Mouse (Mus musculus) gastrocnemius, adult 18-20 months (tissue): ENCODE results near the gene Orai2. TPM values are rescaled to one million over a fixed set of nuclear protein-coding genes. Genes with fewer than 3 reads are reported as not detected.
"Not testable (repeated sequence)": the region's sequence is repeated elsewhere in the genome, so short reads cannot be mapped to it uniquely, and the experiment has no call there.

ENCODE experiments used
- DNase-seq: peaks from one replicate; pipeline ENCODE4 v3.0.0; 2021; ENCODE audit warnings: low spot score
- total RNA-seq, 2 experiments: library from RNA; stranded (reverse); gene quantifications; 2 replicates each; pipeline ENCODE4 v1.2.3; 2021

Orai2 gene
- total RNA-seq, 2 experiments from 2014 or later = 0.55 to 0.64 TPM

- no peak for DNase-seq
Measured at GRCm38 (mm10) chr5:136173606-136174463, 3.3 kb upstream of the Orai2 start.

GRCm38 (mm10) chr5:136172939-136173338, 2.4 kb upstream of the Orai2 start:
- DNase-seq = no peak

GRCm38 (mm10) chr5:136171363-136172341, 1.1 kb upstream of the Orai2 start:
- DNase-seq = no peak

- DNase-seq = no peak
Measured at GRCm38 (mm10) chr5:136169626-136170511, 644 bp downstream of the Orai2 start.

GRCm38 (mm10) chr5:136168071-136168470, 2.4 kb downstream of the Orai2 start:
- no peak for DNase-seq

GRCm38 (mm10) chr5:136167296-136167695, 3.2 kb downstream of the Orai2 start:
- DNase-seq = no peak

GRCm38 (mm10) chr5:136165246-136165645, 5.3 kb downstream of the Orai2 start:
- DNase-seq = no peak

DNA sequence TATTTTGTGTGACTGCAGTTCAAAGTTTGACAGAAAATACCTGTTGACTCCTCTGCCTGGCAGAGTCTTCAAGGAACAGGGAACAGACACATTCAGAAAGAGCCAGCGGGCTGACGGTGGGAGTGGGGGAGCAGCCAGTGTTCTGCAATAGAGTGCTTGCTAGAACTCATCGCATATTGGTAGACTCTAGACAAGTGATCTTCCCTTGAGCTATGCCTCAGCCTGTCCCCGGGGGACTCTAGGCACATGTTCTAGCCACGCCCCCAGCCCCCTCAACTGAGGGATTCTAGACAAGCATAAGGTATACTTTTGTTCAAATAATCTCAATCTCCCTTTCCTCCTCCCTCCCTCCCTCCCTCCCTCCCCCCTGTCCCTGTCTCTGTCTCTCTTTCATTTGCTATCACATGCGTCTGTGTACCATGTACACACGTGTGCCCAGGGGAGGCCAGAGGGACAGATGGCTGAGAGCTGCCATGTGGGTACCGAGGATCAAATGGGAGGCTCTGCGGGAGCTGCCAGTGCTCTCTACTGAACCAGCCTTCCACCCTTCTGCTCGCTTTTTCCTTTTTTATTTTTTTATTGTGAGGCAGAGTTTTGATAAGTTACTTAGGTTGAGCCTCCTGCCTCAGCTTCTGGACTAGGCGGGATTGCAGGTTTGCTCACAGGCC, 6.6 kb downstream of the Orai2 start:
- no peak for DNase-seq

DNA sequence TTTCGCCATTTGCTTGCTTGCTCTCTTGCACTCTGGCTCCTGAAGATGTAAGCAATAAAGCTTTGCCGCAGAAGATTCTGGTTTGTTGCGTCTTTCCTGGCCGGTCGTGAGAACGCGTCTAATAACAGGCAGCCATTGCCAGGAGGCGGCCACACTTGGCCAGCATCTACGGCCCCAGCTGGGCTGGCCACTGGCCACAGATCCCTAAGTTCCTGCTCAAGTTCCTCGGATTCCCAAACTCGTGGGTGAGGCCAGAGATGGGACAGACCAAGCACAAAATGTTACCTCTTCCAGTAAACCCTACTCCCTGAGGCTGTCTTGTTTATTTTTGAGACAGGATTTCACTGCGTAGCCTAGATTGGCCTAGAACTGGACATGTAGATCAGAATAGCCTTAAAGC, 10.4 kb downstream of the Orai2 start:
- DNase-seq = peak; percentile 80

GRCm38 (mm10) chr5:136155399-136155798, 15.1 kb downstream of the Orai2 start:
- peak; percentile 30 for DNase-seq

- peak; percentile 32 for DNase-seq
Measured at GRCm38 (mm10) chr5:136152365-136152764, 18.1 kb downstream of the Orai2 start.

GRCm38 (mm10) chr5:136149134-136149576, 21.4 kb downstream of the Orai2 start:
- DNase-seq = not testable (repeated sequence)

GRCm38 (mm10) chr5:136147704-136148103, 22.8 kb downstream of the Orai2 start:
- no peak for DNase-seq

- no peak for DNase-seq
Measured at GRCm38 (mm10) chr5:136146936-136147335, 23.6 kb downstream of the Orai2 start.

DNA sequence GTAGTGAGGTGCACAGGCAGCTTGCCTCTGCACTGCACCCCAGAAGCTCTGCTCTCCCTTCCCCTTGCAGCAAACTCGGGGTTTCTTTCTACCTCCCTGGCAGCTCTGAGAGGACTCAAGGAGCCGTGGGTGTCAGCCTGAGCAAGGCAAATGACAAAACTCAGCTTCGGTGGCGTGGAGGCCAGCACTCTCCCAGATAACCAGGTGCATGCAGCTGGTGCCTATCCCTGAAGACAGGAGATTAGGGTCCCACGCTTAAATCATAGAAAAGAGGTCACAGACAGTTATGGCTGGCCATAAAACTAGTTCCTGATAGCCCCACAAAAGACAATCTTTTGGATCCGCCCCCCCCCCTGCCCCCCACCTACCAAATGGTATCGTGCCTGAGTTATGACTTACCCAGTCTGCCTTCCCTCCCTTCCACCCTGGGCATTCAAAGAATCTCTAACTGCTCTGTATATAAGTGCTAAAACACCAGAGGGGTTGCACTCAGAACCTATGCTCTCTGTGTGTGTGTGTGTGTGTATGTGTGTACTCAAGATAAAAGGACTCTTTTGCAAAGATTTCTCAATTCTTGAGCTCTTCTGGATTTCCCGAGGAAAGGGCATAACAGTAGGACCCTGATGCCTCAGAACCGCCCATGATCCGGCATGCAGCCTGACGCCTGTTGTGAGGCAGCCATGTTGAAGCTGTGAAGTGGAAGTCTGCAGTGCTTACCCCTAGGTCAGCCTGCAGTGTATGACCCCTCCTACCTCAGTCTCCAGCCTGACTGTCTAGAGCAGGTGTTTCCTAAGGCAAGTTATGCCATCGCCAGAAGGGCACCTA, 25.7 kb downstream of the Orai2 start:
- no peak for DNase-seq

- DNase-seq = no peak
Measured at GRCm38 (mm10) chr5:136143161-136143755, 27.3 kb downstream of the Orai2 start.

GRCm38 (mm10) chr5:136142746-136143145, 27.8 kb downstream of the Orai2 start:
- DNase-seq = no peak

DNA sequence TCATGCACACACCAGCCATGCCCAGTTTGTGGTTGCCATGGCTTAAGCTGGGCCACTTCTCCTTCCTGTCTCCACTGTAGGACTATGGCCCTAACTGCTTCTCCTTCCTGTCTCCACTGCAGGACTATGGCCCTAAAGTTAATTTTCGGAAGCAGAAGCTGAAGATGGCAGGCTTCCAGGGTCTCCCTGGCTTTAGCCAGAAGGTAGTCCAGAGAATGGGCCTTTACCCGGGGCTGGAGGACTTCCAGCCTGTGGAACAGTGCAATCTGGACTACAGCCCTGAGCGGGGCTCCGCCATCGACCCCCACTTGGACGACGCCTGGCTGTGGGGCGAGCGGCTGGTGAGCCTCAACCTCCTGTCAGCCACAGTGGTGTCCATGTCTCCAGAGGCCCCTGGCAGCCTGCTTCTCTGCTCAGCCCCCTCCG, 30.4 kb downstream of the Orai2 start:
- no peak for DNase-seq

- DNase-seq = no peak
Measured at GRCm38 (mm10) chr5:136139393-136139792, 31.1 kb downstream of the Orai2 start.
